Mouse (Mus musculus) limb, embryonic 10.5 days (tissue): ENCODE results near the gene Creb1. TPM values are rescaled to one million over a fixed set of nuclear protein-coding genes. Genes with fewer than 3 reads are reported as not detected.
"Not testable (repeated sequence)": the region's sequence is repeated elsewhere in the genome, so short reads cannot be mapped to it uniquely, and the experiment has no call there.

Source experiments
- DNase-seq: peaks from one replicate; pipeline ENCODE4 v3.0.0-alpha.2; 2017; ENCODE audit warnings: low spot score
- H3K27ac ChIP-seq: fragments of 300-500 bp; sonication (generic); 2 replicates; pipeline ENCODE4 v1.5.1; 2016; ENCODE audit warnings: mild to moderate bottlenecking
- H3K27me3 ChIP-seq: fragments of 300-500 bp; sonication (generic); 2 replicates; pipeline ENCODE4 v1.6.1; 2016; ENCODE audit warnings: low read depth, mild to moderate bottlenecking; ENCODE audit not compliant: poor library complexity, severe bottlenecking
- H3K36me3 ChIP-seq: fragments of 300-500 bp; sonication (generic); 2 replicates; pipeline ENCODE4 v1.6.1; 2016; ENCODE audit warnings: mild to moderate bottlenecking, moderate library complexity
- H3K4me1 ChIP-seq: fragments of 300-500 bp; sonication (generic); 2 replicates; pipeline ENCODE4 v1.6.1; 2016
- H3K4me3 ChIP-seq: fragments of 300-500 bp; sonication (generic); 2 replicates; pipeline ENCODE4 v1.5.1; 2016; ENCODE audit warnings: mild to moderate bottlenecking, moderate library complexity
- H3K9me3 ChIP-seq: fragments of 300-500 bp; sonication (generic); replicated peaks from 2 replicates; pipeline ENCODE4 v1.6.1; 2016; ENCODE audit warnings: mild to moderate bottlenecking
- WGBS: fragments of 180-500 bp; shearing (Covaris S2); methylation state at CpG from one replicate; pipeline ENCODE4 v1.1.7; 2016; 5-methylcytosine and 5-hydroxymethylcytosine counted together
- polyA plus RNA-seq: library from polyadenylated mRNA; unstranded; fragments of >200 nt; fragmentation: Nextera tagmentation; extraction: Ambion mirVana; gene quantifications from 2 replicates; pipeline ENCODE4 v1.2.1, GENCODE M21; 2016

Creb1 gene
- polyA plus RNA-seq, 1 experiment from 2014 or later = 48.6 TPM

- H3K36me3 ChIP-seq = peaks cover 87% of the 10 kb centered on the region
- no peaks in the 10 kb centered on the region for H3K4me1 ChIP-seq
- H3K27me3 ChIP-seq = no peaks in the 10 kb centered on the region
- H3K9me3 ChIP-seq = no peaks in the 10 kb centered on the region
- H3K27ac ChIP-seq = no peak overlapping the region
- no peak for DNase-seq
- no peak overlapping the region for H3K4me3 ChIP-seq
Measured at GRCm38 (mm10) chr1:64568206-64568605, 35.8 kb downstream of the Creb1 start.

GRCm38 (mm10) chr1:64576022-64576421 lies 43.6 kb downstream of the Creb1 start:
- H3K36me3 ChIP-seq = peaks cover 92% of the 10 kb centered on the region
- H3K4me1 ChIP-seq = no peaks in the 10 kb centered on the region
- WGBS = 91% methylated on average over 7 of the region's 7 CpGs

GRCm38 (mm10) chr1:64576732-64577131 lies 44.3 kb downstream of the Creb1 start:
- no peak for DNase-seq
- Histone ChIP-seq H3K9me3 (no peaks in the 10 kb centered on the region), H3K27me3 (no peaks in the 10 kb centered on the region), H3K36me3 (peaks cover 93% of the 10 kb centered on the region), H3K4me1 (no peaks in the 10 kb centered on the region), H3K27ac (no peak overlapping the region), H3K4me3 (no peak overlapping the region)
- WGBS = 88% methylated on average over 2 of the region's 2 CpGs

More at GRCm38 (mm10) chr1:64576022-64576421, 43.6 kb downstream of the Creb1 start:
- H3K27ac ChIP-seq = no peak overlapping the region
- H3K9me3 ChIP-seq = no peaks in the 10 kb centered on the region
- H3K4me3 ChIP-seq = no peak overlapping the region
- H3K27me3 ChIP-seq = no peaks in the 10 kb centered on the region
- no peak for DNase-seq

GRCm38 (mm10) chr1:64577911-64578310 lies 45.5 kb downstream of the Creb1 start:
- 47% methylated on average over 9 of the region's 9 CpGs for WGBS

GRCm38 (mm10) chr1:64578801-64579200 lies 46.4 kb downstream of the Creb1 start:
- WGBS = 91% methylated on average over 3 of the region's 3 CpGs
- Histone ChIP-seq H3K4me1 (no peaks in the 10 kb centered on the region), H3K27me3 (no peaks in the 10 kb centered on the region), H3K27ac (no peak overlapping the region), H3K36me3 (peaks cover 88% of the 10 kb centered on the region), H3K4me3 (no peak overlapping the region), H3K9me3 (no peaks in the 10 kb centered on the region)
- no peak for DNase-seq

More at GRCm38 (mm10) chr1:64577911-64578310, 45.5 kb downstream of the Creb1 start:
- not testable (repeated sequence) for H3K27me3 ChIP-seq, H3K4me1 ChIP-seq, DNase-seq, H3K9me3 ChIP-seq, H3K27ac ChIP-seq, H3K4me3 ChIP-seq
- H3K36me3 ChIP-seq = peaks cover 92% of the 10 kb centered on the region

- H3K9me3 ChIP-seq = no peaks in the 10 kb centered on the region
- no peaks in the 10 kb centered on the region for H3K27me3 ChIP-seq
- H3K36me3 ChIP-seq = peaks cover 63% of the 10 kb centered on the region
- WGBS = 74% methylated on average over 5 of the region's 5 CpGs
- no peak overlapping the region for H3K27ac ChIP-seq
- no peaks in the 10 kb centered on the region for H3K4me1 ChIP-seq
- H3K4me3 ChIP-seq = no peak overlapping the region
- DNase-seq = no peak
Measured at GRCm38 (mm10) chr1:64598926-64599325, 66.5 kb downstream of the Creb1 start.

GRCm38 (mm10) chr1:64600413-64601077 lies 68.1 kb downstream of the Creb1 start:
- WGBS = 93% methylated on average over 7 of the region's 7 CpGs
- Histone ChIP-seq H3K4me1 (no peaks in the 10 kb centered on the region), H3K9me3 (no peaks in the 10 kb centered on the region), H3K27ac (no peak overlapping the region), H3K4me3 (no peak overlapping the region), H3K27me3 (no peaks in the 10 kb centered on the region), H3K36me3 (peaks cover 71% of the 10 kb centered on the region)
- no peak for DNase-seq

- DNase-seq = no peak
- H3K9me3 ChIP-seq = no peaks in the 10 kb centered on the region
- no peak overlapping the region for H3K4me3 ChIP-seq
- H3K36me3 ChIP-seq = peaks cover 69% of the 10 kb centered on the region
- H3K4me1 ChIP-seq = no peaks in the 10 kb centered on the region
- no peaks in the 10 kb centered on the region for H3K27me3 ChIP-seq
- WGBS = 93% methylated on average over 6 of the region's 6 CpGs
- H3K27ac ChIP-seq = no peak overlapping the region
Measured at GRCm38 (mm10) chr1:64601242-64601842, 68.9 kb downstream of the Creb1 start.

- Histone ChIP-seq H3K36me3 (peaks cover 67% of the 10 kb centered on the region), H3K4me1 (no peaks in the 10 kb centered on the region)
Measured at GRCm38 (mm10) chr1:64603381-64603780, 70.9 kb downstream of the Creb1 start.

GRCm38 (mm10) chr1:64609145-64609544 lies 76.7 kb downstream of the Creb1 start:
- DNase-seq = no peak
- Histone ChIP-seq H3K36me3 (peaks cover 73% of the 10 kb centered on the region), H3K27ac (no peak overlapping the region)

More at GRCm38 (mm10) chr1:64603381-64603780, 70.9 kb downstream of the Creb1 start:
- Histone ChIP-seq H3K9me3 (no peaks in the 10 kb centered on the region), H3K27ac (no peak overlapping the region), H3K27me3 (no peaks in the 10 kb centered on the region), H3K4me3 (no peak overlapping the region)
- 94% methylated on average over 5 of the region's 5 CpGs for WGBS
- DNase-seq = no peak

GRCm38 (mm10) chr1:64609976-64610375 lies 77.5 kb downstream of the Creb1 start:
- H3K4me1 ChIP-seq = peaks cover 1% of the 10 kb centered on the region; the same call in 1 of the 2 replicates
- H3K36me3 ChIP-seq = peaks cover 71% of the 10 kb centered on the region
- H3K27me3 ChIP-seq = no peaks in the 10 kb centered on the region
- WGBS = 89% methylated on average over 9 of the region's 9 CpGs
- no peak overlapping the region for H3K4me3 ChIP-seq
- DNase-seq = no peak
- H3K27ac ChIP-seq = no peak overlapping the region
- no peaks in the 10 kb centered on the region for H3K9me3 ChIP-seq

More at GRCm38 (mm10) chr1:64609145-64609544, 76.7 kb downstream of the Creb1 start:
- H3K27me3 ChIP-seq = no peaks in the 10 kb centered on the region
- H3K9me3 ChIP-seq = no peaks in the 10 kb centered on the region
- H3K4me3 ChIP-seq = no peak overlapping the region
- no peaks in the 10 kb centered on the region for H3K4me1 ChIP-seq
- WGBS = 89% methylated on average over 4 of the region's 4 CpGs

- peaks cover 25% of the 10 kb centered on the region for H3K4me1 ChIP-seq
- no peaks in the 10 kb centered on the region for H3K9me3 ChIP-seq
- H3K4me3 ChIP-seq = no peak overlapping the region
- no peak overlapping the region for H3K27ac ChIP-seq
- no peak for DNase-seq
- 94% methylated on average over 9 of the region's 9 CpGs for WGBS
- H3K36me3 ChIP-seq = peaks cover 47% of the 10 kb centered on the region
- no peaks in the 10 kb centered on the region for H3K27me3 ChIP-seq
Measured at GRCm38 (mm10) chr1:64614311-64614710, 81.9 kb downstream of the Creb1 start.

GRCm38 (mm10) chr1:64614801-64615345 lies 82.4 kb downstream of the Creb1 start:
- no peaks in the 10 kb centered on the region for H3K9me3 ChIP-seq
- peaks cover 41% of the 10 kb centered on the region for H3K36me3 ChIP-seq
- no peak overlapping the region for H3K27ac ChIP-seq
- no peak for DNase-seq
- no peaks in the 10 kb centered on the region for H3K27me3 ChIP-seq
- no peak overlapping the region for H3K4me3 ChIP-seq
- 93% methylated on average over 10 of the region's 10 CpGs for WGBS
- peaks cover 25% of the 10 kb centered on the region for H3K4me1 ChIP-seq
